Mouse (Mus musculus): Measurements from ENCODE around the gene Olfr571. TPM values are rescaled to one million over a fixed set of nuclear protein-coding genes. Genes with fewer than 3 reads are reported as not detected.

The Olfr571 gene
- polyA plus RNA-seq (2017; shearing (Covaris generic)) = not detected

GRCm38 (mm10) chr7:102917032-102917875 lies at the start of gene Olfr571:
Olfr571 (minus strand) TSS chr7:102917536.

GRCm38 (mm10) chr7:102962360-102962759 lies 45.0 kb upstream of the Olfr571 start, which contains the start of gene Olfr576:
Olfr576 (plus strand) TSS chr7:102962660.

GRCm38 (mm10) chr7:102958593-102958992 lies 41.3 kb upstream of the Olfr571 start, which contains the start of gene Olfr575:
Olfr575 (minus strand) TSS chr7:102958775.

GRCm38 (mm10) chr7:102948167-102948566 lies 30.8 kb upstream of the Olfr571 start, which contains the start of gene Olfr574:
Olfr574 (plus strand) TSS chr7:102948467.

GRCm38 (mm10) chr7:102942475-102942874 lies 25.1 kb upstream of the Olfr571 start, which contains the start of gene Olfr573-ps1:
Olfr573-ps1 (minus strand) TSS chr7:102942575.

GRCm38 (mm10) chr7:102924109-102924508 lies 6.8 kb upstream of the Olfr571 start, which contains the start of gene Olfr572:
Olfr572 (plus strand) TSS chr7:102924409.

GRCm38 (mm10) chr7:102890782-102891181 lies 26.6 kb downstream of the Olfr571 start, which contains the start of gene Olfr569:
Olfr569 (minus strand) TSS chr7:102890882.

GRCm38 (mm10) chr7:102876822-102877221 lies 40.5 kb downstream of the Olfr571 start, which contains the start of gene Olfr568:
Olfr568 (plus strand) TSS chr7:102877122.

GRCm38 (mm10) chr7:102858665-102859064 lies 58.7 kb downstream of the Olfr571 start, which contains the start of gene Olfr566:
Olfr566 (minus strand) TSS chr7:102858765.

Other genes with a start within 250 kb of the Olfr571 start
- gene Trim68, start 230.2 kb downstream of the Olfr571 start, polyA plus RNA-seq (2017; shearing (Covaris generic)) = 17.4 TPM
- not detected for gene Olfr557, start 221.6 kb downstream of the Olfr571 start, polyA plus RNA-seq (2017; shearing (Covaris generic))
- gene Olfr558, start 215.3 kb downstream of the Olfr571 start, polyA plus RNA-seq (2017; shearing (Covaris generic)) = not detected
- not detected for gene Olfr33, start 198.5 kb downstream of the Olfr571 start, polyA plus RNA-seq (2017; shearing (Covaris generic))
- not detected for gene Olfr559, start 190.0 kb downstream of the Olfr571 start, polyA plus RNA-seq (2017; shearing (Covaris generic))
- not detected for gene Olfr560, start 158.2 kb downstream of the Olfr571 start, polyA plus RNA-seq (2017; shearing (Covaris generic))
- not detected for gene Olfr78, start 158.1 kb downstream of the Olfr571 start, polyA plus RNA-seq (2017; shearing (Covaris generic))
- gene Olfr561, start 146.3 kb downstream of the Olfr571 start, polyA plus RNA-seq (2017; shearing (Covaris generic)) = not detected
- gene Olfr564, start 114.1 kb downstream of the Olfr571 start, polyA plus RNA-seq (2017; shearing (Covaris generic)) = not detected
- not detected for gene Olfr566, start 58.8 kb downstream of the Olfr571 start, polyA plus RNA-seq (2017; shearing (Covaris generic))
- gene Olfr568, start 40.4 kb downstream of the Olfr571 start, polyA plus RNA-seq (2017; shearing (Covaris generic)) = not detected
- gene Olfr569, start 26.7 kb downstream of the Olfr571 start, polyA plus RNA-seq (2017; shearing (Covaris generic)) = not detected
- gene Olfr570, start 23.0 kb downstream of the Olfr571 start, polyA plus RNA-seq (2017; shearing (Covaris generic)) = not detected
- gene Olfr572, start 6.9 kb upstream of the Olfr571 start, polyA plus RNA-seq (2017; shearing (Covaris generic)) = not detected
- gene Olfr573-ps1, start 25.0 kb upstream of the Olfr571 start, polyA plus RNA-seq (2017; shearing (Covaris generic)) = not detected
- gene Olfr574, start 30.9 kb upstream of the Olfr571 start, polyA plus RNA-seq (2017; shearing (Covaris generic)) = not detected
- not detected for gene Olfr575, start 41.2 kb upstream of the Olfr571 start, polyA plus RNA-seq (2017; shearing (Covaris generic))
- not detected for gene Olfr576, start 45.1 kb upstream of the Olfr571 start, polyA plus RNA-seq (2017; shearing (Covaris generic))
- gene Olfr577, start 58.4 kb upstream of the Olfr571 start, polyA plus RNA-seq (2017; shearing (Covaris generic)) = not detected
- gene Olfr578, start 71.8 kb upstream of the Olfr571 start, polyA plus RNA-seq (2017; shearing (Covaris generic)) = not detected
- not detected for gene Olfr582, start 120.5 kb upstream of the Olfr571 start, polyA plus RNA-seq (2017; shearing (Covaris generic))
- gene Olfr583, start 133.8 kb upstream of the Olfr571 start, polyA plus RNA-seq (2017; shearing (Covaris generic)) = not detected
- gene Olfr584, start 164.3 kb upstream of the Olfr571 start, polyA plus RNA-seq (2017; shearing (Covaris generic)) = not detected
- gene Olfr585, start 180.2 kb upstream of the Olfr571 start, polyA plus RNA-seq (2017; shearing (Covaris generic)) = not detected
- gene Olfr586, start 208.1 kb upstream of the Olfr571 start, polyA plus RNA-seq (2017; shearing (Covaris generic)) = not detected
- gene Olfr588-ps1, start 223.3 kb upstream of the Olfr571 start, polyA plus RNA-seq (2017; shearing (Covaris generic)) = not detected
- not detected for gene Olfr589, start 238.8 kb upstream of the Olfr571 start, polyA plus RNA-seq (2017; shearing (Covaris generic))

Measured in activated CD4-positive, CD25-positive, alpha-beta regulatory T cell, adult 9 weeks (primary cell).